Mouse (Mus musculus) thymus, postnatal 0 days (tissue): Measurements from ENCODE around the gene Hoxa5. TPM values are rescaled to one million over a fixed set of nuclear protein-coding genes. Genes with fewer than 3 reads are reported as not detected.
A peak's percentile ranks its signal among the peaks of the same experiment; 100 is the strongest.

ENCODE experiments used
- DNase-seq: peaks from one replicate; pipeline ENCODE4 v3.0.0-alpha.2; 2015; ENCODE audit warnings: low spot score
- polyA plus RNA-seq: library from polyadenylated mRNA; unstranded; fragments of >200 nt; fragmentation: Nextera tagmentation; extraction: Ambion mirVana; gene quantifications from 2 replicates; pipeline ENCODE4 v1.2.1, GENCODE M21; 2015

Gene Hoxa5
- polyA plus RNA-seq, 1 experiment from 2014 or later: 0.21 TPM

- no peak for DNase-seq
Measured at GRCm38 (mm10) chr6:52178918-52179665, 25.3 kb downstream of the Hoxa5 start.

GRCm38 (mm10) chr6:52177806-52178205 is 26.6 kb downstream of the Hoxa5 start:
- no peak for DNase-seq

GRCm38 (mm10) chr6:52177061-52177735 is 27.2 kb downstream of the Hoxa5 start, which contains the start of gene 5730596B20Rik:
Gene 5730596B20Rik (plus strand): TSS chr6:52177498.
- no peak for DNase-seq

DNA sequence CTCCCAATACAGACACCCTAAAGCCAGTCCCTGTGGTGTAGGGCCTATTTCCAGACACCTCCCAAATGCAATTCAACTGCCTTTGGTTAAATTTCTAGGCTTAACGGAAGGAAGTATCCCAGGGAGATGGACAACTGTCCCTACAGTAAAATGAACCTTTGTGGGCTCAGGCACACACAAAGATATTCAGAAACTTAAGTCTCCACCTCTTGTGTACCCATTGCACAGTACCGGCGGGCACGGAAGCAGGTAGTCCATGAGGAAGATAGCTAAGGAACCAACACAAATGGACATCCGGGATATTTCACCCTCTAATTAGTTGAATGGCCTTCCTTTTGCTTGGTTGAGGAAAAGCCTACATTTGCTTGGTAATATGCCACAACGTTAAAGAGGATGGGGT is 28.0 kb downstream of the Hoxa5 start:
- no peak for DNase-seq

DNA sequence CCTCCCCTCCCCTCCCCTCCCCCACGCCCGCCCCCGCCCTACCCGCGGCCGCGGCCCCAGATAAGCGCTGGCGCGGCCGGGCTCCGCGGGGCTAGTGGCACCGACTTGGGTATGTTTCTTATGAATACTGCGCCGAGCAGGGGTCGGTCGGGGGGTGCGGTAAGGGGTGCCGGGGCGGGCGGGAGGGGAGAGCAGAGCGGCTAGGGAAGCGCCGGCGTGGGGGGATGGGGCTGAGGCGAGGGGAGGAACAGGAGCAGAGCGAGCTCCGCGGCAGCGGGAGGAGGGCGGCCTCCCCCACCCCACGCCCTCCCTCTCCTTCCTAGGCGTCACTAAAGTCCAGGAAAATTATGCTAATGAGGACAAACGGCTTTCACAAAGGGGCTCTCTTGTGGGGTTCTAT is 28.5 kb downstream of the Hoxa5 start:
- no peak for DNase-seq

- DNase-seq: no peak
Measured at GRCm38 (mm10) chr6:52174968-52175751, 29.2 kb downstream of the Hoxa5 start.

GRCm38 (mm10) chr6:52173648-52174047 is 30.7 kb downstream of the Hoxa5 start:
- no peak for DNase-seq

DNA sequence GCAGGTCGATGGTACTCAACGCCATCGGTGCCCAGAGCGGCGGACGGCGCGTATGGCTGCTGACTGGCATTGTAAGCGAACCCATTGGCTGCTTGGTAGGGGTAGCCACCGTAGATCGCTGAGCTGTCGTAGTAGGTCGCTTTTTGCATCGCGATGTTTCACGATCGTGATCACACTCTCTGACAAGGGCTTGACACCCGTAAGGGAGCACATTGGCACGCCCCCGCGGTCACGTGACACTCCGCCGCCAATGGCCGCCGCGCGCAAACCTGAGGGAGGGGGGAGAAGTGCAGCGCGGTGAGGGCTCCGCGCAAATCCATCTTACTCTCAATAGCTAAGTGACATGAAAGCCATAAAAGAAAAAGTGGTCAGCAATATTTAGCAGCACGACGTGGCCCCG is 31.9 kb downstream of the Hoxa5 start:
- DNase-seq: peak; percentile 17

DNA sequence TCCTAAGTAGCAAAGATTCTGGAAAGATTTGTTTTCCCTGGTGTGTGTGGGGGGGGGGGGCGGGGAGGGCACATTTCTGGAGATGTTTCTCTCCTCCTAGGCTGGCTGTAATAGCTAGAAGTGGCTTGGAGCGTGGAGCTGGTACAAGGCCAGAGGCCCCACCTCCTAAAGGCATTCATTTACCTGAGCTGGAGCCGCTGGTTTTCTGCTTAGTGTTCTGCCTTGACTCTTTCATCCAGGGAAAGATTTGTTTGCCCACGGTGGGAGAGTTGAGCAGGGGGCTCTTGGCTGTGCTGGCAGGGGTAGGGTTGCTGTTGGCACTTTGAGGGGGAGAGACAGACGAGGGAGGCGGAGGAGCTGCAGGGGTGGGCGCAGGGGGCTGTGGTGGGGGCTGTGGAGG is 32.4 kb downstream of the Hoxa5 start:
- DNase-seq: no peak

DNA sequence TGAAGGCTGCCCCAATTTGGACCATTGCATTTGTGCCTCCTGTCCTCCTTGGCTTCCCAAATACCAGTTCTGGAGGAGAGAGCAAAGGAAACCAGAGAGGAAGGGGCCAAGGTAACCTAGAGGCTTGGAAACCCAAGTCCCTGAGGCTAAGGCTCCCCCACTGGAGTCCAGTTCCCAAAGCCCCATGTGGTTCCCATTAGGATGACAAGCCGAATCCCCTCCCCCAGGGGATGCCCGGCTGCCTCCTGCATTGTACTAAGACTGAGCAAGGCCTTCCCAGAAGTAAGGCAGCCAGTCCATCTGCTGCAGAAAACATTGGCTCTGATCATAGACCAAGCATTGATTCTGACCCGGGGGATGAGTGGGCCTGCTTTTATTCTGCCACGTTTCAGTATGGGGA is 33.1 kb downstream of the Hoxa5 start:
- no peak for DNase-seq

GRCm38 (mm10) chr6:52170898-52171223 is 33.5 kb downstream of the Hoxa5 start:
- no peak for DNase-seq

DNA sequence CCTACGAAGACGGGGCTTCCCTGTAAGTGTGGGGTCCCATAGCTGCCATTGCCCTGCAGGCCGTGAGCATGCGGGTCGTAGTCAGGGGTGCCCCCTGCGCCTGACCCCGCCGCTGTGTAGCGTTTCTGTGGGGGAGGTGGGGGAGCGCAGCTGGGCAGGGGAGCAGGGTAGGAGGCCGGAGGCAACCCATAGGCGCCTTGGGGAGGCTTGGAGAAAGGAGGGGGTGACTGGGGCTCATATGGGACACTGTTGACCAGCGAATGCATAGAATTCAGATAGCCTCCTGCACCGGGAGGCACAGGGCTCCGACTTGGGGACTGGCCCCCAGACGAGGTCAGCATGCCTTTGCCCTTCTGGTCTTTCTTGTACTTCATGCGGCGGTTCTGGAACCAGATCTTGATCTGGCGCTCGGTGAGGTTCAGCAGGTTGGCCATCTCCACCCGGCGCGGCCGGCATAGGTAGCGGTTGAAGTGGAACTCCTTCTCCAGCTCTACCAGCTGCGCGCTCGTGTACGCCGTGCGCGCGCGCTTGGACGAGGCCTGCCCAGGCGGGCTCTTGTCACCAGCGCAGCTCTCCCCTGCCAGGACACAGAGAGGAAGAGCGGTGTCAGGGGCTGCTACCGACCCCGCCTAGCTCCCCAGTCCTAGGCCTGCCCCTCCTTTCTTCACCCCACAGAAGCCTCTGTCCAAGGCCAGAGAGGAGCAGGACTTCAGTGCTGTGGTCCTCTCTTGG is 34.1 kb downstream of the Hoxa5 start:
- DNase-seq: no peak

GRCm38 (mm10) chr6:52169499-52170165 is 34.8 kb downstream of the Hoxa5 start:
- no peak for DNase-seq

GRCm38 (mm10) chr6:52168191-52169055 is 36.0 kb downstream of the Hoxa5 start:
- no peak for DNase-seq

- no peak for DNase-seq
Measured at GRCm38 (mm10) chr6:52167736-52168161, 36.6 kb downstream of the Hoxa5 start.

DNA sequence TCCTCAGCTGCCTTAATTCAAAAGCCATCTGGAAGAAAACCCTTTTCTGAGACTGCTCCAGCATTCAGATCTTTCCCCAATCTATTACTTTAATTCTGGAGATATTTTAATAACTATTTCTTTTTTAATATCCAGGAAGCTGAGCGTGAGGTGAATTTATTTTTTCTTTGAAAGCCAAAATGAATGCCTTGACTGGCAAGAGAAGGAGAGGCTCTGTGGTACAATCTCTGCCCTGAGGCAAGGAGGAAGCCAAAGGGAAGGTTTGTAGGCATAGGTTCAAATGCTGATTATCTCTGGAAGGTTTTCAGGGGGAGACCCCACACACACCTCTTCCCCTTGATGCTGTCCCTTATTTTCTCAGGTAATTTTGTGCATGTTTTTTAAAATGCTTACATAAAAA is 37.2 kb downstream of the Hoxa5 start:
- DNase-seq: no peak

DNA sequence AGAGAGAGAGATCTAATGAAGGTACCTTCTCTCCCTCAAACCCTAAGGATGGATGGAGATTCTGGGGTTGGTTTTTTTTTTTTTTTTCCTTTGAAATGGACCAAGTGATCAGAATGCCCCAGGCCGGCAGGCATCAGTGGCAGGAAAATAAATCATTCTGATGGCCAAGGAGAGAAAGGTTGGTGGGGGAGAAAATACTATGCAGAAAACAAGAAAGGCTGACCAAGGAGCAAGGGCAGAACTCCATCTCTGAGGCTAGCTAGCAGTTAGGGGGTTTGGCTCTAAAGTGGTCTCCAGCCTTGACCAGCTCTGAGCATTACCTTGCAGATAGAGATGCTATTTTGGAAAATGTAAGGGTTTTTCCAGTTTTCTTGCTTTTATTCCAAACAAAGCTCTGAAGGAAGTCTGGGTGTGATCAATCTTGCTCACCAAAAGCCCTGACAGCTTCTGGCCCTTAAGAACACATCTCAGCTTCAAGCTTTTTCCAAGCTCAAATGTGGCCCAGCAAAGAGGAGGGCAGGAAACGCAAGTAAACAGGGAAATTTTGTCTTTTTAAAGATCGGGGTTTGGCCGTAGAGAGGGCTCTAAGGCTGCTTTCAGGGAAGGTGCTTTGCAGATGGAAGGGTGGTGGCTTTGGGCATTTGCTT is 37.8 kb downstream of the Hoxa5 start:
- DNase-seq: no peak

- no peak for DNase-seq
Measured at GRCm38 (mm10) chr6:52165441-52166370, 38.7 kb downstream of the Hoxa5 start.
